Mouse (Mus musculus): Measurements from ENCODE around the gene Ankrd13a.

The Ankrd13a gene

DNA sequence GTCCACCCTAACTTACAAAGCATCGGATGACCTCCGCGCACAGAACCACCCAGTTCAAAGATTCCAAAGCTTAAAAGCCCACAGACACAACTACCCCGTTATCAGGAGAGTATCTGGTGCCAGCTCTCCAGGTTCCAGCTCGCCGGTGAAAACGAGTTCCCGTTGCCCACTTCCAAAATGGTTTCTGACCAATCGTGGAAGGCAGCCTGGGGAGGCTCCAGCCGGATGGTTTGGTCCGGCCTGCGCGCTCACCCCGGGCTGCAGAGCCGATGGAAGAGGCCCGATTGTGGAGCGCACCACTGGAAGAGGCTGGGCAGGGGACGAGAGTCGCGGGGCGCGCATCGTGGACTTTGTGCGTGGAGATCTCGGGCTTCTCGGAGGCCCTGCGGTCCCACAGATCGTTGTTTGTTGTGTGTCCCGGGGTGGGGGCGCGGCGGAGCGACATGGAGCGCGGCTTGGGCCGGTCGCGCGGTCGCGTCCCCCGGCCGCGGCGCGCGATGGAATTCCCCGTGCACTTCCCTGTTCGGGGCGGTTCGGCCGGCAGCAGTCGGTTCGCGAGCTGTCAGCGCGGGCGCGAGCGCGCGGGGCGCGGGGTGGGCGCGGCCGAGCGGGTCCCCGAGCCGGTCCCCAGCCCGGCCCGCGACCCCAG lies at the start of gene Ankrd13a:
Gene Ankrd13a (plus strand): TSS at position 275 of the 649 bp plus-strand sequence.
- DNase-seq: peak; percentile 90

GRCm38 (mm10) chr5:114728160-114728559 lies 46.3 kb upstream of the Ankrd13a start:
- DNase-seq: no peak

DNA sequence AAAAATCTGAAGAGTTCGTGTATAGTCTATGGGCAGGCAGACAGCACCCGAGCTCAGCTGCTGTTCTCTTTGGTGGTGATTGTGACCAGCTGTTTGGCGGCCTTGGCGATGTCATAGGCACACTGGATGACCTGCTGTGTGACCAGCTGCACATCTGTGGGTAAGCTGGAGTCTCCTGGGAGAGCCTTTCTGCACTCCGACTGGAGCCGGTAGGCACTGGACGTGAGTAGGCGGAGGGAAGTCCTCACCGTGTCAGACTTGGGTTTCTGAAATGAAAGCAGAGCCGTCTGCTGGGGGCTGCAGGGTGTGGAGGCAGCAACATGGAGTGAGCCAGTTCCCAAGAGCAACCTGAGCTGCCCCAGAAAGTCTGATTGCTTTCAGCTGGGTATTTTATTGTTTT lies 44.3 kb upstream of the Ankrd13a start:
- peak; percentile 11 for DNase-seq

- DNase-seq: no peak
These were observed 43.0 kb upstream of the Ankrd13a start for GRCm38 (mm10) chr5:114731498-114731897.

GRCm38 (mm10) chr5:114731969-114732368 lies 42.5 kb upstream of the Ankrd13a start:
- DNase-seq: no peak

DNA sequence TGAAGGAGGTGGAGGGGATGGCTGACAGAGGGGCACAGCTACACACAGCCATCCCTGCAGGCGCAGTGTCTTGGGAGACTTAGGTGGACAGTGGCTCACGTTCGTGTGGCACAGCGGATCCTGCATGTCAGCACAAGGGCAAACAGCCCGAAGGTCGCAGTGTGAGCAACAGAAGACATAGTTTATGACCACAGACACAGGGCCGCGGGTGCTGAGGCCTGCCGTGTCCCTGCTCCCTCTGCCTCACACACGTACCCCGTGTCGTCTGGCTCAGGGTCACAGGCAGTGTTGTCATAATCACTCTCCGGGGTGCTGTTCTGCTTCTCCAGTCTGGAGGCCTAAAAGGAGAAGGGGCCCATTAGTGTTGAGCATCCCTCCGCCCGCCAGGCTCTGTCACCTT lies 40.9 kb upstream of the Ankrd13a start:
- DNase-seq: no peak

DNA sequence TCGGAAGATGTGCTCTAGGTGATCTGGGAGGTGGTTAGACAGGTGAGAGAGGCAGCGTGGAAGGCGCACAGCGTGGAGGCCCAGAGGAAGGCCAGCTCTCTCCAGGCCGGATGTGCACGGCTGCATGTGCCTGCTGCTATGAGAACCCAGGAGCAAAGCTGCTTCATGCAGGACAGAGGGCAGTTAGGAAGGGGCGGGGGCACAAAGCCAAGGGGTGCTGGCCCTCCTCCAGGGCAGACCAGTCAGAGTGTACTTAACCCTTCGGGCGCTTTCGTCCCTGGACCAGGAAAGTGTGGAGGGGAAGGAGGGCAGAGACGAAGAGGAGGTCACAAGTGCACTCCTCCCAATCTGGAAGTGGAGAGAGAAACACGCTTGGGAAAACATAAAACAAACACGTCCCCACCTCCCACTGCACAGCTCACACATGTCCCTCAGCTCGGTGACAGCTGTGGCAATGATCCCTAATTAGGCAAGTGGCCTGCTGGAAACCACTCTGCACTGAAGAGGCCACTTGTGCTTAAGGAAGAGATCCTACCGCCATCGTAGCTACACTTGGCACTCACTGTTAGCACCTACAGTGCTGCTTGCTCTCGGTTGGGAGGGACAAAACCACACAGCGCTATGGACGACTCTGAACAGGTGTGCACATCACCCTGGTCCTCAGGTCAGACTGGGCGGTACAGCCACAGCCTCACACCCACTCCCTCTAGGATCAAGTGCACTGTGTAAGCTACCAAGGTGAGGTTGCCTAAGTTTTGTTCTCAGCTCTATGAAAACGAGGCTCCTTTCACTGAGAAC lies 37.2 kb upstream of the Ankrd13a start:
- DNase-seq: peak; percentile 72

- peak; percentile 66 for DNase-seq
These were observed 35.7 kb upstream of the Ankrd13a start for GRCm38 (mm10) chr5:114738707-114739241.

DNA sequence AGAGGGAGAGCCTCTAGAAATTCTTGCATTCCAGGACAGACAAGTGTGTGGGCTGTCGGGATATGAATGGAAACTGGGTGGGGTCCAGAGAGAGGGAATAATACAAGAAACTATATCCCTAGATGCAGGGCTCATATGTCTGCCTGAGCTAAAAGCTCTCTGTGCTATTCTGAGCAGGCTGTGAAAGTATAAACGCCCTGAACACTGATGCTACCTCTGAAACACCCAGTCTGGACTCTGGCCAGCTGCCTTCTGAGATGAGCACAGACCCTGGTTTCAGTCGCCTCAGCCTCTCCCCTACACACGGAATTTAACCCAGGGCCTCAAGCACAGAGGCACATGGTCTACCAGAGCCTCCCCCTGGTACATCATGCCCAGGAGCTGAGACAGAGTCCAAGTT lies 33.9 kb upstream of the Ankrd13a start:
- no peak for DNase-seq

DNA sequence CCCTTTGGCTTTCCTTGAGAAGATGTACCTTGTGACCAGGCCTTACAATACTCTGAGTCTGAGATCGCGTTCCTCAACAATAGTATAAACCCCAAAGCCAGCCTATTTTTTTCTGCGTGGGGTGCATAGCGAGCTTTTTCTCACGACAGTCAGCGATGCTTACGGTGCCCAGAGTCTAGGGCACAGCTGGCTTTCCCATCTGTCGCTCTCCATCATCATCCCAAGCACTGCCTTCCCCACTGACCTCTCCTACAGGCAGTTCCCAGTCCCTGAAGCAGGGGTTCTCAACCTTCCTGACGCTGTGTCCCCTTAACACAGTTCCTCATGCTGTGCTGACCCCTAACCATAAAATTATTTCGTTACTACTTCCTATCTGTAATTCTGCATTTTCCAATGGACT lies 31.9 kb upstream of the Ankrd13a start:
- DNase-seq: no peak

DNA sequence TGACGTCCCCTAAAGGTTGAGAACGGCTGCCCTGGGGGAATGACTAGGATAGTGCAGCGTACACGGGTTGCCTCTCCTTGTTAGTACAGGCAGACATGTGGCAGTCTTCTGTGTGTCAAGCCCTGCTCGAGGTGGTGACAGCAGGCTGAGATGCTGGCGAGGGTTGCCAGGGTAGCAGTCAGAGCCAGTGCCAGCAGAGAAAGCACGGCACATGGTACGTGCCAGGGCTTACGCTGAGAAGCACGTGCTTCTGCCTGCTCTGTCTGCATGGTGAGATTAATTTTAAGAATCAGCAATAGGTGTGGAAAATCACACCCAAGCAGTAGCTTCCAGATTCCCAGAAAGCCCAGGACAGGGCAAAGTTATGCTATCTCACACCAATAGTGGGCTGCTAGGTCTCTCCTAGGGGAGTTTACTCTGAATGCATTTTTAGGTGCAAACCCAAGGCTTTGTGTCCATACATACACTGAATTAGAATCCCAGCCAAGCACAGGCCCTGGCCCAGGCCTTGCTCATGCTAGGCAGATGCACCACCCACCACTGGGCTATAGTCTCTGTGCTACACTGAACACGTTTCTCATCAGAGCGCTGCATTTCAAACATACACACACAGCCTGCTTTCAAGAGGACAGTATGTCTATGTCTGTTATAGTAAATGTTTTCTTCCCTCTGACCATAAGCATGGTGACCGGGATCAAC lies 31.3 kb upstream of the Ankrd13a start:
- DNase-seq: no peak

GRCm38 (mm10) chr5:114743697-114744090 lies 30.8 kb upstream of the Ankrd13a start:
- DNase-seq: no peak

DNA sequence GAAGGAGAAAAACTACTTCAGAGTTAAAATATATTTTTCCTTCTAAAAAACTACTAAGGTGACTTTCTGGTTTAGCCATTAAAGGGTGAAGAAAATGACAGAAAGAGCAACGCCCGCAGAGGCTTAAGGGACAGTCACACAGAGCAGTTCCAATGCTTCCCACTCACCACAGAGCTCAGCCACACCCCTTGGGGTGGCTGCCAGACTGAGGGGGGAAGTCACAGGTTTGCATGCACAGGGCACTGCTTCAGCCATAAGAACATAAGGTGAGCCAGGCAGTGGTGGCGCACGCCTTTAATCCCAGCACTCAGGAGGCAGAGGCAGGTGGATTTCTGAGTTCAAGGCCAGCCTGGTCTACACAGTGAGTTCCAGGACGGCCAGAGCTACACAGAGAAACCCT lies 28.9 kb upstream of the Ankrd13a start:
- no peak for DNase-seq

- no peak for DNase-seq
These were observed 27.6 kb upstream of the Ankrd13a start for GRCm38 (mm10) chr5:114746886-114747285.

GRCm38 (mm10) chr5:114747521-114747920 lies 27.0 kb upstream of the Ankrd13a start:
- no peak for DNase-seq

GRCm38 (mm10) chr5:114750325-114750724 lies 24.2 kb upstream of the Ankrd13a start:
- no peak for DNase-seq

DNA sequence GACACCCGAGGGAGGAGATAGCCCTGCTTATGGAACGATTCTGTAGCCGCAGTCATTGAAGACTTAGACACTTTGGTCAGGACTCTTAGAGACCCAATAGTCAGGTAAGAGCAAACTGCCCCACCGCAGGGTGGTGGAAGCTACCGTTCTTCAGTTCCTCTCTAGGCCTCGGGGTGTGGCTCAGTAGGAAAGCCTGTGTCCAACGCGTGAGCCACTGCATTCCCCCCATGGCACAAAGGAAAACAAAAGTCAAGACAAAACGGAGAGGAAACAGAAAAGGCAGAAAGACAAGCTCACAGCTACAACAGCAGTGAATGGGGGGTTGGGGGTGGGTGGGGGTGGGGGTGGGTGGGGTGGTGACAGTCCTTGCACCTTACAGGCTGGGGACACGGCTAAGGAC lies 22.1 kb upstream of the Ankrd13a start:
- DNase-seq: no peak

- DNase-seq: no peak
These were observed 21.1 kb upstream of the Ankrd13a start for GRCm38 (mm10) chr5:114753384-114753783.

GRCm38 (mm10) chr5:114759536-114760090 lies 14.9 kb upstream of the Ankrd13a start:
- DNase-seq: no peak

- no peak for DNase-seq
These were observed 12.5 kb upstream of the Ankrd13a start for GRCm38 (mm10) chr5:114761980-114762379.

GRCm38 (mm10) chr5:114764812-114765735 lies 9.4 kb upstream of the Ankrd13a start:
- DNase-seq: no peak

GRCm38 (mm10) chr5:114766686-114767085 lies 7.8 kb upstream of the Ankrd13a start:
- no peak for DNase-seq
